8 mouse cellular contexts compared by ENCODE assay signal in the genomic region with DNA sequence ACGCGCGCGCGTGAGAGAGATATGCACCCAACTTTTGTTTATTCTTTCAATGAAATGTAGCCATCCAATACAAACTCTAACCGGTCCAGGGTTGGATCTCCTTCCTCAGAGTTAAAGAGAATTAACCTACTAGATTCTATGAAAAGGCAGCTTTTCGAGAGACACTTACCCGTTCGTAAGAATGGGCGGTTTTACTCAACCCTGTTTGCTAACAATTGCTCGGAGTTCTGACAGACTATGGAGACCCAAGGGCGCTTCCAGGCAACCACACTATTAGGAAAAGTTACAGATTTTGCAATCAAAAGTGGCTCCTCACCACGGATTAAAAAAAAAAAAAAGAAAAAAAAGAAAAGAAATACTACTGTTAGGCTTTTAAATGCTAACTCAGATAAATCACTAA. TPM values are rescaled to one million over a fixed set of nuclear protein-coding genes. Genes with fewer than 3 reads are reported as not detected.
DNase-seq lines count a peak whose midpoint lies in the region; ATAC-seq and TF ChIP-seq lines count a peak whose summit lies in the region.

No protein-coding gene starts in this region.

- H3K4me1 ChIP-seq in embryonic fibroblast, embryonic 13.5 days (ENCODE audit: control insufficient read depth, insufficient read depth, low read length) = no peaks in the 10 kb centered on the region
- peaks cover 20% of the 10 kb centered on the region; the same call in 1 of the 2 replicates for H3K4me1 ChIP-seq in limb, embryonic 12.5 days (replicated peaks)
- peaks cover 7% of the 10 kb centered on the region for H3K4me1 ChIP-seq in neural tube, embryonic 13.5 days (replicated peaks)
- no peaks in the 10 kb centered on the region for H3K4me1 ChIP-seq in cerebellum, adult 2 months (ENCODE audit: control insufficient read depth, insufficient read depth, low read length)

- peak overlapping the region; percentile 88 for H3K9ac ChIP-seq in limb, embryonic 12.5 days (replicated peaks)
- H3K9ac ChIP-seq in neural tube, embryonic 13.5 days = no peak overlapping the region

- H3K27ac ChIP-seq in layer of hippocampus, adult 2 months = no peak overlapping the region
- peak overlapping the region; percentile 97 for H3K27ac ChIP-seq in embryonic fibroblast, embryonic 13.5 days (ENCODE audit: insufficient read depth, low read length)
- H3K27ac ChIP-seq in limb, embryonic 12.5 days = peak overlapping the region; percentile 97
- H3K27ac ChIP-seq in neural tube, embryonic 13.5 days (replicated peaks) = peak overlapping the region; percentile 73; the same call in 1 of the 2 replicates
- H3K27ac ChIP-seq in cerebellum, adult 2 months (ENCODE audit: insufficient read depth, low read length) = no peak overlapping the region

- no peaks in the 10 kb centered on the region for H3K9me3 ChIP-seq in limb, embryonic 12.5 days
- H3K9me3 ChIP-seq in neural tube, embryonic 13.5 days = no peaks in the 10 kb centered on the region

- DNase-seq in layer of hippocampus, adult 2 months (ENCODE audit: low spot score in 2 of 2) = no peak
- no peak for DNase-seq in layer of hippocampus, adult 18-20 months (ENCODE audit: low spot score in 2 of 2)
- no peak for DNase-seq in left cerebral cortex, postnatal 14 days (ENCODE audit: low spot score in 2 of 2)
- DNase-seq in cerebellum, adult 2 months = no peak

- 4% methylated on average over 13 of the region's 13 CpGs for WGBS in limb, embryonic 12.5 days
- WGBS in neural tube, embryonic 13.5 days = 4% methylated on average over 13 of the region's 13 CpGs
- WGBS in cerebellum, adult 2 months = 36% methylated on average over 13 of the region's 13 CpGs

- intact Hi-C loops in left cerebral cortex, postnatal 14 days (cut with DNase I) = no loop called here

- H3K4me2 ChIP-seq in limb, embryonic 12.5 days = peak overlapping the region; percentile 68
- H3K4me2 ChIP-seq in neural tube, embryonic 13.5 days = peak overlapping the region; percentile 82

- no peak for ATAC-seq in limb, embryonic 12.5 days (ENCODE audit: insufficient number of reproducible peaks, insufficient read depth, low FRiP score, low TSS enrichment, low read depth)
- no peak for ATAC-seq in neural tube, embryonic 13.5 days (ENCODE audit: low read depth)
- ATAC-seq in CD4-positive, CD25-positive, alpha-beta regulatory T cell, adult 4 months = no peak

- no peak for TF ChIP-seq POLR2A in embryonic fibroblast, embryonic 13.5 days (IDR thresholded peaks at IDR 0.05; ENCODE audit: low read depth, low read length)
- TF ChIP-seq POLR2A in cerebellum, adult 2 months (IDR thresholded peaks at IDR 0.05; ENCODE audit: borderline replicate concordance, insufficient read depth, low read length) = no peak

- H3K36me3 ChIP-seq in limb, embryonic 12.5 days = peaks cover 5% of the 10 kb centered on the region; the same call in 1 of the 2 replicates
- H3K36me3 ChIP-seq in neural tube, embryonic 13.5 days = no peaks in the 10 kb centered on the region

- peak overlapping the region; percentile 29; the same call in 1 of the 2 replicates for H3K4me3 ChIP-seq in layer of hippocampus, adult 2 months
- peak overlapping the region; percentile 85 for H3K4me3 ChIP-seq in embryonic fibroblast, embryonic 13.5 days (ENCODE audit: insufficient read depth, low read length)
- H3K4me3 ChIP-seq in limb, embryonic 12.5 days (replicated peaks) = peak overlapping the region; percentile 78
- peak overlapping the region; percentile 79 for H3K4me3 ChIP-seq in neural tube, embryonic 13.5 days
- no peak overlapping the region for H3K4me3 ChIP-seq in cerebellum, adult 2 months (replicated peaks; ENCODE audit: insufficient read depth, low read depth, low read length)

- H3K27me3 ChIP-seq in limb, embryonic 12.5 days = no peaks in the 10 kb centered on the region
- H3K27me3 ChIP-seq in neural tube, embryonic 13.5 days = no peaks in the 10 kb centered on the region
- H3K27me3 ChIP-seq in cerebellum, adult 2 months (ENCODE audit: control insufficient read depth, insufficient read depth, low read length) = no peaks in the 10 kb centered on the region; the same call in 1 of the 2 replicates

- no peak for TF ChIP-seq CTCF in layer of hippocampus, adult 2 months (conservative IDR thresholded peaks at IDR 0.05)
- TF ChIP-seq CTCF in embryonic fibroblast, embryonic 13.5 days (IDR thresholded peaks at IDR 0.05; ENCODE audit: borderline replicate concordance, insufficient read depth, low read length) = no peak
- TF ChIP-seq CTCF in cerebellum, adult 2 months (IDR thresholded peaks at IDR 0.05; ENCODE audit: borderline replicate concordance, insufficient read depth, low read depth, low read length) = no peak

RNA-seq across cellular contexts. Expression of gene Dse, which starts 0.5 kb away (rescaled TPM):
- 1 to 10 TPM; 6.2 to 7.3 TPM for total RNA-seq in layer of hippocampus, adult 2 months (2021)
- total RNA-seq in layer of hippocampus, adult 18-20 months (2021) = 1 to 10 TPM; 4.9 to 5.6 TPM
- polyA plus RNA-seq in embryonic fibroblast, embryonic 13.5 days (2011; ENCODE audit: insufficient read length, low read depth, missing spikeins) = 77.3 and 81.1 TPM in 2 replicates
- polyA plus RNA-seq in limb, embryonic 12.5 days (2016; fragmentation: Nextera tagmentation; extraction: Ambion mirVana) = 39.0 and 42.7 TPM in 2 replicates
- 9.5 and 10.0 TPM in 2 replicates for polyA plus RNA-seq in neural tube, embryonic 13.5 days (2015; fragmentation: Nextera tagmentation; extraction: Ambion mirVana)
- 1 to 10 TPM; 6.0 to 7.5 TPM for total RNA-seq in left cerebral cortex, postnatal 14 days (2021)
- 1 to 10 TPM; 1.3 to 2.0 TPM for polyA plus RNA-seq in CD4-positive, CD25-positive, alpha-beta regulatory T cell, adult 4 months (2017; shearing (Covaris generic))
- 1.6 and 1.7 TPM in 2 replicates for polyA plus RNA-seq in cerebellum, adult 2 months (2012; rRNA removed)

Comparison
In these comparisons a context has a peak if more than half of its experiments do, and no peak if none do; other contexts are left out.
1. H3K27ac ChIP-seq: peak in embryonic fibroblast, embryonic 13.5 days (single experiment), limb, embryonic 12.5 days (single experiment) and neural tube, embryonic 13.5 days (single experiment); none in layer of hippocampus, adult 2 months (single experiment) and cerebellum, adult 2 months (single experiment).